Mouse (Mus musculus) activated CD4-positive, CD25-positive, alpha-beta regulatory T cell, adult 4 months (primary cell): Measurements from ENCODE around the gene 4930578G10Rik. TPM values are rescaled to one million over a fixed set of nuclear protein-coding genes. Genes with fewer than 3 reads are reported as not detected.

Experiments used
- polyA plus RNA-seq, 2 experiments: library from polyadenylated mRNA; unstranded; fragments of 100-300 nt; shearing (Covaris generic); gene quantifications; one replicate each; pipeline ENCODE4 v1.2.1; 2017

The 4930578G10Rik gene
- polyA plus RNA-seq, 2 experiments from 2014 or later = not detected

Other genes starting within 250 kb of the 4930578G10Rik start
- not detected for gene Fam205a2, start 207.4 kb upstream of the 4930578G10Rik start, polyA plus RNA-seq
- gene Gm10591, start 123.3 kb upstream of the 4930578G10Rik start, polyA plus RNA-seq = not detected
- not detected for gene Gm2564, start 105.8 kb upstream of the 4930578G10Rik start, polyA plus RNA-seq
- not detected for gene Ccl27b, start 80.3 kb upstream of the 4930578G10Rik start, polyA plus RNA-seq
- not detected for gene Il11ra2, start 73.7 kb upstream of the 4930578G10Rik start, polyA plus RNA-seq
- not detected for gene Ccl19, start 21.0 kb downstream of the 4930578G10Rik start, polyA plus RNA-seq
- gene Ccl21a, start 38.4 kb downstream of the 4930578G10Rik start, polyA plus RNA-seq = not detected
- not detected for gene Fam205a1, start 118.3 kb downstream of the 4930578G10Rik start, polyA plus RNA-seq
- gene Gm12394, start 121.2 kb downstream of the 4930578G10Rik start, polyA plus RNA-seq = not detected
- gene Fam205c, start 138.7 kb downstream of the 4930578G10Rik start, polyA plus RNA-seq = not detected
- under 1 TPM in 1 of 2 experiments, not detected in 1; 0.14 TPM for gene Phf24, start 181.1 kb downstream of the 4930578G10Rik start, polyA plus RNA-seq
- 1 to 10 TPM; 6.0 to 7.2 TPM for gene Dnajb5, start 214.3 kb downstream of the 4930578G10Rik start, polyA plus RNA-seq
- gene 1700022I11Rik, start 234.1 kb downstream of the 4930578G10Rik start, polyA plus RNA-seq = under 1 TPM in 1 of 2 experiments, not detected in 1; 0.25 TPM